ENCODE assay signal across 8 mouse cellular contexts in the genomic region with DNA sequence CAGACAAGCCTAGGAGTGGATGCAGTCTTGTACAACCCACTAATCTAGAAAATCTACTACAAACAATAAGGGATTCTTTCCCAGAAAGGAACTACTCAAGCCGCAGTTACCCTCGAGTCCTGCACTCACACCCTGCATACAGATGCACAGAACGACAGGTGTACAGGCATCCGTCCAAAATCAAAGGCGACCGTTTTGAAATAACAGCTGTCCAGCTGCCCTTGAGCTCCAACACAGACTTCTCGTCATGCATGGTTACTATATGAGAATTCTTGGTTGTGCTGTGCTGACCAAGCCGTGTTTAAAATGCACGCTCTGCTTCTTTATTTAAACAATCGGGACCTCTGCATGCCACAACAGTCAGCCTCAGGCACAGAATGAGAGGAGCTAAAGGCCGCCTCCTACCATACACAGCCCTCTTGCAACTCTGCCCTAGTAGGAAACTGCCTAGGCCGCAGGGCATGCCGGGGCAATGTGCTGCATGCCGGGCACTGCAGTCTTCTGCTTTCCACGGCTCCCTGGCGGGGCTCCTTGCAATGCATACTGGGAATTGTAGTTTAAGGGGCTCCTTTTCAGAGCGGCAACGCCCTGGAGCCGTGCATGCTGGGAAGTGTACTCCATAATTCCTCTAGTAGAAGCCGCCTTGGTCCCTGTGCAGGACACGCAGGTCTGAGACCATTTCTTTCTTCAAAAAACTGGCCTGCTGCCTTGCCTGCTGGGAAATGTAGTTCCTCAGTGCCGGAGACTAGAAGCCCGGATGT.
DNase-seq lines count a peak whose midpoint lies in the region; ATAC-seq and TF ChIP-seq lines count a peak whose summit lies in the region.

No protein-coding gene starts in this region.

- TF ChIP-seq CTCF in cortical plate, adult 2 months (IDR thresholded peaks at IDR 0.05; ENCODE audit: extremely low read depth, insufficient read depth, low read length), result no peak

- peak; percentile 100 for ATAC-seq in megakaryocyte, adult 5-6 weeks (ENCODE audit: poor library complexity, severe bottlenecking)

- peak; percentile 96 for DNase-seq in adipocyte (ENCODE audit: low spot score)
- peak; percentile 94 for DNase-seq in gastrocnemius, postnatal 14 days
- DNase-seq in induced T-regulatory cell, adult 2 months (ENCODE audit: low read depth), result peak; percentile 42
- DNase-seq in left cerebral cortex, adult 8-10 months (ENCODE audit: low spot score in 2 of 2), result peak; percentile 93 to 99
- DNase-seq in right cerebral cortex, adult 18-20 months, result peak; percentile 99
- DNase-seq in urinary bladder, adult 2 months (ENCODE audit: low spot score), result peak; percentile 81

- intact Hi-C loops in gastrocnemius, postnatal 14 days (cut with DNase I; ENCODE audit: low total_unique reads), result no loop called here

- peak overlapping the region; percentile 31 for H3K4me3 ChIP-seq in cortical plate, adult 2 months (ENCODE audit: insufficient read depth, low read length)

- peaks cover 2% of the 10 kb centered on the region; the same call in 1 of the 2 replicates for H3K4me1 ChIP-seq in cortical plate, adult 2 months (ENCODE audit: control insufficient read depth, insufficient read depth, low read length)

- peak; percentile 97 for TF ChIP-seq POLR2A in cortical plate, adult 2 months (IDR thresholded peaks at IDR 0.05; ENCODE audit: extremely low read depth, insufficient read depth, low read length)

- peak overlapping the region; percentile 55 for H3K27ac ChIP-seq in cortical plate, adult 2 months (ENCODE audit: insufficient read depth, low read length)

Comparison
In these comparisons a context has a peak if more than half of its experiments do, and no peak if none do; other contexts are left out.
1. Peak in every context shown above with its lines: DNase-seq, ATAC-seq, H3K4me3 ChIP-seq and H3K27ac ChIP-seq.
2. DNase-seq: peak in every context shown above with its lines; median percentile 99 in right cerebral cortex, adult 18-20 months; 96 in adipocyte; 96 in left cerebral cortex, adult 8-10 months; 94 in gastrocnemius, postnatal 14 days; 81 in urinary bladder, adult 2 months; 42 in induced T-regulatory cell, adult 2 months.